Mouse (Mus musculus): Measurements from ENCODE around the gene Krt18.

The Krt18 gene

DNA sequence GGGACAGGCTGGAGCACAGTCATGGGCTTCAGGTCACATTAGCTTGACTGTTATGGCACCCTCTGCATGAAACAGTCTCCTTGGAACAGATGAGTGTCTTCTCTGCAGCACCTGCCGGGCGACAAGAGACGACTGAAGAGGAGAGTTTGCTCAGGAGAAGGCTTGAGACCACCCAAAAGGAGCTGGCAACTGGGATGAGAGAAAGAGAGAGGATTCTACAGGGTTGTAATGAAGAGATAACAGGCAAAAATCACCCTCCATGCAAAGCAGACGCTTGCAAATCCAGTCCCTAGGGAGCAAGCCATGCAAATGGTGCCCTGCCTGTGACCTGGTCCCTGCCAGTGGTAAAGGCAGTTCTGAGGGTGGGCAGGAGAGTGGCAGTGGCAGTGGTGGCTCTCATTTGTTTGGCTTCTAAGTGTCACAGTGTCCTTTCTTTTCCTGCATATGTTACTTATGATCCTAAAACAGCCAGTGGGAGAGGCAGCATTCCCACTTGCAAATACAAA lies 15.7 kb upstream of the Krt18 start:
- peak; percentile 58 to 60 for DNase-seq

DNA sequence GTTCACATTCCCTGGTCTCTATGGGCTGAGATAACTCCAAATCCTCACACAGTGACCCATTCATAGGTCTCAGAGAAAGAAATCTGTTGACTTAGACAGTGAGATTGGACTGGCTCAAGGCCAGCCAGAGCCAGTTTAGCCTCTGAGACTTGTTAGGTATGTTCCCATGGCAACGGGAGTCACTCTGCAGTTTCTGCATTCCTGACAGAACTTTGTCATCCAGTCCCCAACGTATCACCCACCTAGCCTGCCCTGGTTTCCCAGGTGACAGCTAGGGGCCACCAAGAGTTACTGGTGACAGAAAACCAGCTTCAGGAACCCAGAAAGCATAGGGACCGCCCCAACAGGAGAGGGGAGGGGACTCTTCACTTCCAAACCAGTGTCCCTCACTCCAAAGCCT lies 14.3 kb upstream of the Krt18 start:
- DNase-seq, result no peak

DNA sequence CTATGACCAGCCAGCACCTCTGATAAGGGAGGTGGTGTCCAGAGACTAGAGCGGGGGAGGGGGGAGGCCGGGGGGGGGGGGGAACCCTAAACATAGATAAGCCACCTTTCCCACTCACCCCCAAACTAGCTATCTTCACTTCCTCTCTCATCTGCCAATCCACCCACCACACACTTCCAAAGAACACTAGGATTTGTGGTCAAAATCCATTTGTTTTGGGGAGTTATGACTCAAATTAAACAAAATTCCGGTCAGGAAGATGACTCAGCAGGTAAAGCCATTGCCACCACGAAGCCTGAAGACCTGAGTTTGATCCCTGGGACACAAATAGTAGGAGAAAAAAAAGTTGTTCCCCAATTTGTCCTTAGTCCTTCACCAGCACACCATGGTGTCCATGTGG lies 13.1 kb upstream of the Krt18 start:
- DNase-seq, result no peak

DNA sequence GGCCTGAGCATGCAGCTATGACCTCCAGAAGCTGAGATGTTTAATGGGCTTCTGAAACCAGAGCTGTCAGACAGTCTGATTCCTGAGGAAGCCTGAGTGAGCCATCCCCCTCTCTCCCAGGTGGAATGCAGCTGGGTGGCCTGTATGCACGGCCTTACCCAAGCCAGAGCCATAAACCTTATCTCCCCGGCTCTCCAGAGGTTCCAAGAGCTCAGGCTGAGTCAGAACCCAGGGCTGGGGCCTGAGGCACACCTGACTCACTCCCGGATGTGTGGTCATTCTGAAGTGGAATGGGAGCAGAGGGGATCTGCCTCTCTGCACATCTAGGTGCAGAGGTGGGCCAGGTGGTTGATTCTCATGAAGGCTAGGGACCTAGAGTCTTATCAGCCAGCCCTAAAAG lies 11.9 kb upstream of the Krt18 start:
- DNase-seq, result no peak

DNA sequence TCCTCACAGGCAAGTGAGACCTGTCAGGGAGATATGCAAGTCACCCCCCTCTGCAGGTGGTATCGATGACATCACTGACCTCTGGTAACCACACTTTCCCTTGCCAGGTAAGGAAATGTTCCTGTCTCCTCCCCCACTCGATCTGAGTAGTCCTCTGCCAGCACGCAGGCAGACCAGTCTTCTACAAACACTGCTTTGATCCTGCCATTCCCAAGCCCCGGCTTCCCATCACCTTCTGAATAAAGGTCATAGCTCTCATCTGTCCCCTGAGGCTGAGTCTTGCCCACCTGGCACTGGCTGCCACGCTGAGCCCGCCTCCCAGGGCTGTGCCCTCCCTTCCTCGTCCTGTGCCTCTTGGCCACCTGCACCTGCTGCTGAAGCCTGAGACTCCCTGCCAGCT lies 11.2 kb upstream of the Krt18 start:
- DNase-seq, result no peak

DNA sequence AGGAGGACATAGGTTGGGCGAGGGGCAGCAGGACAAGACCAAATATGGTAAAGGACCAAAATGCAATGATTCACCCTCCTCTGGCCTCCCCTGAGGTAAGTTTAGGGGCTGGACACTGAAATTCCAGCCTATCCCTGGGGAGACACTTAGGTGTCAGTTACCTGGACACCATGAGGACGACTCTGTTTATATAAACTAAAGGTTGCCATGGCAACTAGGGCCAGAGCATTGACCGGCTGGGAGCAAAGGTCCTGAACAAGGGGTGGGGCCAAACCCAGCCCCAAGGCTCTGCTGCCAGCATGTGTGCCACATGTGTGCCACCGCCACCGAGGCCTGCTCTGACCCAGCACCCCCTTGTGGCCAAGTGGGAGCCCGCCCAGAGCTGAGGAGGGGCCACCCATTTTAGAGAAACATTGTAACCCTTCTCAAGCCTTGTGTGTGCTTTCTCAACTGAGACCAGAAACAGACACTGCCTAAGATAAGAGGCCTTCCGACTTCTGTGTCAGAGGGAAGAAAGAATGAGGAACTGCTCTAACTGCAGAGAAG lies 10.0 kb upstream of the Krt18 start:
- peak; percentile 38 to 40 for DNase-seq

DNA sequence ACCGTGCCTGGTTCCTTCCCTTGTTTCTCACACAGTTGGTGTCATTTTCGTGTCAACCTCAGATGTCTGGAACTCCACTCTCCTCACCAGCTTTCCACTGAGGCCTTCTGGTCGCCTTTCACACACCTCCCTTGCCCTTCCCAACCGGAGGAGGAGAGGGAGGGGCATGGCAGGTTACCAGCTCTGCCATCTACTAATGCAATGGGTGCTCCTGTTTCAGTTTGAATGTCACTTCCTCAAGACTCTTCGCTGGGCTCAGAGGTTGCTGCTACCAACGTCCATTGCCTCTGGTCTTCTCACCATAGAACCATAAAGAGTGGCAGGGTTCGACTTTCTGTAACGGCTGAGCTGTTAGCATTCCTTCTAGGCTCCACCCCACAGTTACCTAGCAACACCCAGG lies 5.5 kb upstream of the Krt18 start:
- no peak for DNase-seq

DNA sequence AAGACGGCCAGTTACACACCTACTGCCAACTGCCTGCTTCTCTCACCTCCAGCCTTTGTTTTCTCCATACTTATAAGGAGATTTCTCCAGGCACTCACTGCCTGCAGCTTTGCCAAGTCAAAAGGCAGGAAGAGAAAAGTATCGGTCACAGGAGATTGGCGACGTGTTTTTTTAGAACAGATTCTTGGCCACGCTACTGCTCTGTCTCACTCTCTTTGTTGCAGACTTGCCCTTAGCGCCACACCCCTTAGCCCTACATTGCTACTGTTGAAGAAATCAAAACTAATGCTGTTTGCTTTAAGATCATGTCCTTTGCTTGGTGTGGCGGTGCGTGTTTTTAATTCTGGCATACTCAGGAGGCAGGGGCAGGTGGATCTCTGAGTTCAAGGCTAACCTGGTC lies 4.1 kb upstream of the Krt18 start:
- DNase-seq, result no peak

DNA sequence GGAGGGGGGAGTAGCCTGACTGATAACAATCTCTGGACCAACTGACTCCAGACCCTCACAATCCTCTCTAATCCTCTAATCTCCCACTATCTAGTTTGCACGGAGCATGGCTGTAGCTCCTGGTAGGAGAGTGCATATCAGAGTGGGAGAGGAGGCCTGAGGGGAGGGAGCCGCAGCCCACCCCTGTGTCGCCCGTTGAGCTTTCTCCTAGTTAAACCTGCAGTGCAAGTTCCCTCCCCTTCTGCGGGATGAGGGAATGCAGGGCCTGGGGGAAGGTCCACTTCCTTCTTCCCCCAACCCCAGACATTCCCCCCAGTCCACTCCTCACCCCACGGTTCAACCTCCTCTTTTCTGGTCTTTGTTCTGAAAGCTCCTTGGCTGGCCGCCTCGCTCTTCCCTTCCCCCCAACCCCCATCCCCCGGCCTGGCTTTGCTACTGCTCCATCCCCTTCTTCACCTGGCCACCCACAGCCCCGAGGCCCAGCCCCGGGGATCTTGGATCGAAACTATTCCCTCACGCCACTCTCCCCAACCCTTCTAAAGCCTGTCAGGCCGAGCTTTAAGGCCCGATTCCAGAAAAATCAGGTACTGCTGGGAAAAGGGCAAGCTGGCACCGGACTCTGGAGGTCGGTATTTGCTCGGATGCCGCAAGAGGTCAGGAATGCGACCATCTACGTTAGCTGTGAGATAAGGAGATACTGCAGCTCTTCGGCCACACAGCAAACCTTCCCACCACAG lies 2.7 kb upstream of the Krt18 start:
- DNase-seq, result no peak

DNA sequence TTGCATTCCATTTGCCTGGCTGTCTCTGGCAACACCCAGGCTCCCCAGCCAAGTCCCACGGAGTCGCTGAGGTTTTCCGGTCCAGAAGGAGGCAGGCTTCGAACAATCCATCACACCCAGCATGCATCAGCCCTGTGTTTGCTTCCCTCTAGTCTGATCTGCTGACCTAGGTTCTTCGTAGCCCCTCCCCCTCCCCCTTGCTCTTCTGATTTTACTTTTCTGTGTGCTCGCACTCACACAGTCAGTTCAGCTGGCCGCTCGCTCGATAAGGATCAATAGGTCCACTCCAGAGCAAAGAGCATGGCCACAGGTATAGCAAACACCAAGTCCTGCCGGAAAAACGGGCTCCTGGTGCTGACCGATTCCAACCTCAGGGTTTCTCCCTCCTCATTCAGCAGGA lies 1.6 kb upstream of the Krt18 start:
- no peak for DNase-seq

DNA sequence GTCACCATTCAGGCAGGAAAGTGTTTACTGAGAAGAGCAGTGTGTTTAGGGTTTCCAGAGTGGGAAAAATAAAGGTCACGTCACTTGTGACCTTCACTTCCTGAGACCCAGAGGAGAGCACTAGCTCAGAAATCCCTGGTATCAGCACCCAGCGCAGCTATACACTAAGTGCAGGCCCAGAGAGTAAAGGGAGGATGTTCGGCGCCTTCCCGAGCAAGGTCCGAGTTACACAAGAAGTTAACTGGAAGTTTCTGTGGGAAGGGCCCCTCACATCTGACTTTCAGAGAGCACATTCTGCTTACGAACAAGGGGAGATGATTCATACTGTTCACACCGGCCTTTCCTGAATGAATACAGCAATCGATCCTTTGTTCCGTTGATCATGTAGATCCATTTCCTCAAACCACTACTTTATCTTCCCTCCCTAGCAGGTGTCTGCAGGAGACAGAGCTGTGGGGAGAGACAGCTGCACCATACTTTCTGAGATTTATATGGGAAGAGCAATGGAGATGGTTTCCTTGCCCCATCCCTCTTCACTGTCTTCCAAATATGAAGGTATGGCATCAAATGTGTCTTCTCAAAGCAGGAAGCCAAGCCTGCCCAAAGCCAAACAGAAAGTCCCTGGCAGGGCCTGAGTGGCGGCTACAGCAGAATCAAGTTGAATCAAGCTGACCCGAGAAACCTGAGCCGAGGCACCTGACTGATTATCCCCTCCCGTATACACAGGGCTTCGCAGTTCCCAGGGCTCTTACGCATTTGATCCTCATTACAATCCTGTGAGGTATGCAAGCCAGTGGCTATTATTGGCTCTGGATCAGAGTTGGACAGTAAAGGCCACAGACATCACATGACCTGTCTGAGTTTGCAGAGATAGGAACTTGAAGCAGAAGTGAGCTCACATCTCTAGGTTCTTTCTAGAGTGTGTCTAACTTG lies 6.4 kb downstream of the Krt18 start:
- DNase-seq, result no peak

DNA sequence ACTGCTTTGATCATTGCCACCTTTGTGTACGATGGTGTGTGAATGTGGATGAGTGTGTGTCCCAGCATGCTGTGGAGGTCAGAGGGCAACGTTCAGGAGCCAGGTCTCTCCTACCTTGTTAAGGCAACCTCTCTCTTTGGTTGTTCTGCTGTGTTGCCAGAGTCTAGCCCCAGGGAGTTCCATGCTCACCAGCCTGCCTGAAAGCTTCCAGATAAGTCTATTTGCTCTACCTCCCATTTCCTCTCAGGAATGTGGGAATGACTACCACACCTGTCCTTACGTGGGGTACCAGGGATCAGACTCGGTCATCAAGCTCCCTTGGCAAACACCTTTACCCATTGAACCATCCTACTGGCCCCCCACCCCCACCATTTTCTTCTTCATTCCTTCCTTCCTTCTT lies 12.3 kb downstream of the Krt18 start:
- DNase-seq, result no peak

DNA sequence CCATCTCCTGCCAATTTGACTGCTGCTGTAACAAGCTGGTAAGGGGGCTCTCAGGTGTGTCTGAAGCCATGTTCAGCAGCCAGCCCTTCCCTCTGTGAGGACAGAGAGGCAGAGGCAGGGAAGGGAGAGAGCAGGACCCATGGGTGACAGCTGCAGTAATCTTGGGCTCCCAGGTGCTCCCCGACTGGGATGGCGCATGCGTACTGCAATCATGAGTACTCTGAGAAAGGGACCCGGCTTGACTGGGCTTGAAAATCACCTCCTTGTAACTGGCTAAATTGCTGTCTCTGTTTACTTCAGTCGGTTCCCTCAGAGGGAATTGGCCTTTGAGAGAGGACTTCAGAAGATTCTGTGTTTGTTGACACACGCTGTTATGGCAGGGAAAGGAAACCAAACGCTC lies 14.0 kb downstream of the Krt18 start:
- no peak for DNase-seq

DNA sequence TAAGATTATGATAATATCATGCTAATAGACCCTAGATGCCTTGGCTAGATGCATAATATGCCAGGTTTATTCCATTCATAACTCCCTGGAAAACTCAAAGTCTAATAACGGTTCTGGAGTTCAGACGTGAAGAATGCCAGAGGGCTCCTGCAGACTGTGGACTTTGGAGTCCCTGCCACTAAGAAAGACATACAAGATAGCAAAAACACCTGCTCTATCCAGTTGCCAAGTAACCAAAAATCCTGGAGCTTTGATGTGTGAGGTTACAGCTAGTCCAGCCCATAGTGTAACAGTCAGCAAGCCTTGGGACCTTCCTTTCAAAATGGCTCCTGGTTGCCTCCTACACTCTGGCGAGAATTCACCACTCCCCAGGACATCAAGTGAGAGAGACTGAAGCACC lies 16.8 kb downstream of the Krt18 start:
- no peak for DNase-seq

DNA sequence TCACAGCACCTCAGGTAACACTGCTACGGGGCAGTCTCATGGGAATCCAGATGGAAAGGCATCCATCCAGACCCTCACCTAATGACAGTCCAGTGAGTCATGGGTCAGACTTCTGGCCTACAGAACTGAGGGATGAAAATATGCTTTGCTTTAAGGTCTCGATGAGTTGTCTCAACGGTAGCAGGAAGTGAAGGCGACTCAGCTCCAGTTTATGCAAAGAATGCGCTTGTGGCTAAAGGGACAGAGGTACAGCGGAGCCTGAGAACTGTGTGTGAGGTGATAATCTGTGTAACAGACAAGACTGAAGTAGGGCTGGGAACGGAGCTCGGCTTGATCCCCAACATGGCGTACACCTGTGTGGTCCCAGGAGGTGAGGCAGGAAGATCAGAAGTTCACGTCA lies 17.7 kb downstream of the Krt18 start:
- DNase-seq, result no peak

DNA sequence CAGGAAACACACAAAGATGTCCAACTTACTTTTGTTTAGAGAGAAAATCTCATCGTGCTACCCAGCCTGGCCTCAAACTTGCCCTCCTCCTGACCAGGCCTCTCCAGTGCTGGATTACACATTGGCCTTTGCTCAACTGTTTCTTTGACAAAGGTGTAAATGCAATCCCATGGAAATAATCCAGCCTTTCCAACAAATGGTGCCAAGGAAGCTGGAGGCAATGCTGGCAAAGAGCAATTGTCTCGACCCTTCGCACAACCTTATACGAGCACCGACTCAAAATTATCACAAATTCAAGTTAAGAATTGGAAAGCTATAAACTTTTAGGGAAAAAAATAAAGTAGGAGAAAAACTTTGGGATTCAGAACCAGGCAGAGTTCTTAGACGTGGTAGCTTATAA lies 20.0 kb downstream of the Krt18 start:
- no peak for DNase-seq

DNA sequence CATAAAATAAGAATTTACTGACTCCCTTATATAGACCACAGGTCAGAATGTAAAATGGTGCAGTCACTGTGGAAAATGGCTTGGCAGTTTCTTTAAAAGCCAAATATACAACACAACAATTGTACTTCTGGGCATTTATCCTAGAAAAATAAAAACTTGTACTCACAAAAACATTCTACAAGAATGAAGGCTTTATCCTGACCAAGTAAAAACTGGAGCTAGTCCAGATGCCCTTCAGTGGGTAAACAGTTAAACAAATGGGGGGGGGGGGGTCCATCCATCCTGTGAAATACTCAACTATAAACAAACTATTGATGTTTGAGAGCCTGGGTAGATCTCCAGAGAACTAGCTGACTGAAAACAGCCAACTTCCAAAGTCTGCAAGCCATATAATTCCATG lies 21.9 kb downstream of the Krt18 start:
- DNase-seq, result no peak

DNA sequence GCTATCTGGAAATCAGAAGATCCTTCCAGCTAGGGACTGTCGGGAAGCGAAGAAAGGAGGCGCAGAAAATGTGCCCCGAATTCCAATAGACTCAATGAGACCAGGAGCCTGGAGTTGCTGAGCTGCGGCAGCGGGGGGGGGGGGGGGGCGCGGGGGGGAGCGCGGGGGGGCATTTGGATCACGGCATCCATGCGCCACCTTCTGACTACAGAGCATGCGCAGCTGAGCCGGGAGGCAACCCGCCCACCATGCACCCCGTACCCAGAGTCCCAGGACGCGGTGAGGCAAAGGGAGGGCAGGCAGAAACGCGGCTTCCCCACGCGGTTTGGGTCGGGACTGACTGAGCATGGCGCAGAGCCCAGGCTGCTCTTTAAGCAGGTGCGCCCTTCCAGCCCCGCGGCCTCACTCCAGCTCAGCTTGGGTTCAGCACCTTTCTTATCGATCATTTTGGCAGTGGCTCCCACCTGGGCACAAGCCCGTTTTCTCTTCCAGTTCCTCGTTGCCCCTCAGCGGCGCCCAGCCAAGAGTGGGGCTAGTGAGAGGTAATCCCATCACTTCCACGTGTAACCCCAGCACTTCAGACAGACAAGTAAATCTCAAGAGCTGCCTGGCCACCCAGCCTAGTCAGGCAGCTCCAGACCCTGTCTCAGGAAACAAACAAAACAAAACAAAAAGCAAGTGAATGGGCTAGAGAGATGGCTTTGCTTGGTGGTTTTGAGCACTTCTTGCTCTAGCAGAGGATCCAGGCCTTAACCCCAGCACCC lies 24.1 kb downstream of the Krt18 start:
- DNase-seq, result no peak

DNA sequence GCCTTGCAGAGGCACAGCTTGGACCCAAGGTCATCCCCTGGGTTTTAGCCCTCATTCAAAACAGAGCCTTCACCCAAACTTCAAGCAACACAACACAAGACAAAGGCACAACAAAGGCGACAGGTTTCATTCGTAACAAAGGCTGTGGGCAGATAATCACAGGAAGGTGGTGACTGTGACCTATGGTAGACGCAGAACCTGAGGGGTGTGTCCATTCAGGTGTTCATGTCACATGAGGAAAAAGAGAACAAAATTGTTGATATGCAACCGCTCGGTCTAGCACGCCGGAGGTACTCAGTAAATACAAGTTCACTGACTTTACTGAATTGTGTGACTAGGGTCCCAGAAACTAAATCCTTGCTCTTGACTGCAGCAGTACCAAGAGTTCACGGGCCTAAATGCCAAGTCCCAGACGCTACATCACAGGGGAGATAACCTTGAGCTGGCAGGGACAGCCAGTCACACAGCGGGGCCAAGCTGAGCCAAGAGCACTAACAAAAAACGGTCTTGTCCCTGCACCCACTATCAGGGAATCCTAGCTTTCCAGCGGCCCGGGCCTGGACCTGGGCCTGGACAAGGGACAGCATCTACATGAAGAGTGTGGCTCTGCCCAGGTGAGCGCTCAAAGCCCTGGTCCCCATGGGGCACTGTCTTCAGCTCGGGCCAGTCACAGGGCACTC lies 28.7 kb downstream of the Krt18 start:
- no peak for DNase-seq

DNA sequence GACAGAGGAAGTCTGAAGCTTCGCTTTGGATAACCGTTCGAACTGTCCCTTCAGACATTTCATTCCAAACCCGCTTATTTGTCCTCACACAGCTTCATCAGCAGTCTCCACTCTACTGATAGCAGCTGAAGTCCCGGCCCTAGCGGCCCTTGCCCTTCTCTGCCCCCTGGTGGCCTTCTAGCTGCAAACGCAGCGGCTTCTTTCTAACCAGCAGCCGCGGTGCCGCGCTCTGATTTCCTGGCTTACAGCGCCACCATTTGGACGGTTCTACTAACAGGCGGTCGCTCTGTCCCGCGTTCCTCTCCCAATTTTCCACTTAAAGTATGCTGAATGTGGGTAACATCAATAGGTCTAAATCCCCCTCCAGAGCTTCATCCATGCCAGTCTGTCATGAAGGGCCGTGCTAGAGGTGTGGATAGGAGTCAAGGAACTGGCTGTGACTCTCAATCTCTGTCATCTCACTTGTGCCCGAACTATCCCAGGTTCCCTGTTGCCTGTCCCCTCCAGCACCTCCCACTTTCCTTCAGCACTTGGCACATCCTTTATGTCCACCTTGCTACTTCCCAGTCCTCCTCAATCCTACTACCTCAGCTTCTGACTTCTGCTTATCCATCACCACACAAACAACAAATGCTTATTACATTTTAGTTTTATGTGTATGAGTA lies 37.8 kb downstream of the Krt18 start:
- peak; percentile 92 to 93 for DNase-seq

DNA sequence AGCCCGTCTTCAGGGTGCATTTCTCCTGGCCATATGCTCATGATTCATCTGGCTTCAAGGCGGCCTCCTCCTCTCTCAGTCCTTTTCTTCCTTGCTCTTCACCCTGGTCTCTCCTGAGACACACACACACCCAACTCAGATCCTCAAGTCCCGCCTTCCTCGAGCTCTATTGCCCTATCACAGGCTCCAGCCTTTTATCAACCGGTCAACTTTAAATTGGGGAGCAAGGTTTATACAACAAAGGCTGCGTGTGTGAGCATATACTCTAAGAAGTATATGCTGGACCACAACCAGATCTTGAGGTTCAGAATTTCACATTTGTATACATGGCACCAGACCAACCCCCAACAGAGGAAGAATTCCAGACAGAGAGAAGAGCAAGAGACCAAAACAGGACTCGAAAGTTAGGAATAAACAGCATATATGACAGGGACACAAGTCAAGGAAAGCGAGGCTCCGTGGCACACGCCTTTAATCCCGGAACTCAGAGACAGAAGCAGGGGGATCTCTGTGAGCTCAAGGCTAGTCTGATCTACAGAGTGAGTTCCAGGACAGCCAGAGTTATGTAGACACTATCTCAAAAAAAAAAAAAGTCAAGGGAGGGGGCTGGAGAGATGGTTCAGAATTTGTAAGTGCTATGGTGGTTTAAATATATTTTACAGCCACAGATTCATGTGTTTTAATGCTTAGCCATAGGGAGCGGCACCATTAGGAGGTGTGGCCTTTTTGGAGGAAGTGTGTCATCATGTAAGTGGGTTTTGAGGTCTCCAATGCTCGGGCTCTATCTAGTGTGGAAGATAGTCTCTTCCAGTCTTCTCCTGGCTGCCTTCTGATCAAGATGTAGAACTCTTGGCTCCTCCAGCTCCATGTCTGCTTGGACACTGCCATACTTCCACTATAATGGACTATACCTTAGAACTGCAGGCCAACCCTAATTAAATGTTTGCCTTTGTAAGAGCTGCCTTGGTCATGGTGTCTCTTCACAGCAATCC lies 42.8 kb downstream of the Krt18 start:
- no peak for DNase-seq
